Mouse (Mus musculus) bone marrow macrophage, adult 2 months (primary cell): ENCODE measurements around the gene Pebp1.

Experiments used
- CTCF ChIP-seq: IDR thresholded peaks from 2 replicates; pipeline ENCODE4 v1.5.1; 2012; ENCODE audit warnings: low read depth, mild to moderate bottlenecking, low read length, moderate library complexity
- POLR2A ChIP-seq: IDR thresholded peaks from 2 replicates; pipeline ENCODE4 v1.6.1; 2012; ENCODE audit warnings: mild to moderate bottlenecking, low read depth, low read length, borderline replicate concordance

- no peak for TF ChIP-seq CTCF
- no peak for TF ChIP-seq POLR2A
Measured at GRCm38 (mm10) chr5:117251763-117252162, 35.7 kb downstream of the Pebp1 start.
